Mouse (Mus musculus) midbrain, embryonic 11.5 days (tissue): Measurements from ENCODE around the gene Fuca2. TPM values are rescaled to one million over a fixed set of nuclear protein-coding genes. Genes with fewer than 3 reads are reported as not detected.

ENCODE experiments used
- ATAC-seq: fragments of 200-750 bp; cut with Nextera tagmentation; 2 replicates; pipeline ENCODE4 v1.8.0; 2017; ENCODE audit warnings: moderate TSS enrichment, moderate library complexity; ENCODE audit not compliant: low FRiP score
- DNase-seq: peaks from one replicate; pipeline ENCODE4 v3.0.0; 2015; ENCODE audit warnings: low spot score; ENCODE audit errors: missing footprints
- H3K27ac ChIP-seq: fragments of 300-500 bp; sonication (generic); 2 replicates; pipeline ENCODE4 v1.5.1; 2014; ENCODE audit warnings: low read depth, low read length
- H3K27me3 ChIP-seq: fragments of 300-500 bp; sonication (generic); 2 replicates; pipeline ENCODE4 v1.6.1; 2014; ENCODE audit warnings: mild to moderate bottlenecking, low read length, moderate library complexity, mixed read lengths; ENCODE audit not compliant: control insufficient read depth, insufficient read depth
- H3K36me3 ChIP-seq: fragments of 300-500 bp; sonication (generic); 2 replicates; pipeline ENCODE4 v1.6.1; 2014; ENCODE audit warnings: mild to moderate bottlenecking, low read length, moderate library complexity, mixed read lengths; ENCODE audit not compliant: control insufficient read depth, insufficient read depth
- H3K4me1 ChIP-seq: fragments of 300-500 bp; sonication (generic); 2 replicates; pipeline ENCODE4 v1.6.1; 2014; ENCODE audit warnings: low read length; ENCODE audit not compliant: control insufficient read depth, insufficient read depth
- H3K4me2 ChIP-seq: fragments of 300-500 bp; sonication (generic); 2 replicates; pipeline ENCODE4 v1.6.1; 2014; ENCODE audit warnings: mild to moderate bottlenecking, moderate library complexity
- H3K4me3 ChIP-seq: fragments of 300-500 bp; sonication (generic); 2 replicates; pipeline ENCODE4 v1.5.1; 2014; ENCODE audit warnings: low read depth, low read length
- H3K9ac ChIP-seq: fragments of 300-500 bp; sonication (generic); 2 replicates; pipeline ENCODE4 v1.6.1; 2014; ENCODE audit warnings: low read length
- H3K9me3 ChIP-seq: fragments of 300-500 bp; sonication (generic); 2 replicates; pipeline ENCODE4 v1.6.1; 2016; ENCODE audit warnings: low read length; ENCODE audit not compliant: control insufficient read depth
- WGBS: fragments of 180-500 bp; shearing (Covaris S2); extraction: QIAGEN DNeasy Blood & Tissue Kit; methylation state at CpG from one replicate; pipeline ENCODE4 v1.1.7; 2014; 5-methylcytosine and 5-hydroxymethylcytosine counted together
- polyA plus RNA-seq: library from polyadenylated mRNA; unstranded; fragments of >200 nt; fragmentation: Nextera tagmentation; extraction: Ambion mirVana; gene quantifications from 2 replicates; pipeline ENCODE4 v1.2.1, GENCODE M21; 2014

Fuca2 gene
- polyA plus RNA-seq, 1 experiment from 2014 or later: 26.0 TPM

GRCm38 (mm10) chr10:13473833-13474567 lies 25.3 kb upstream of the Fuca2 start, which contains the start of gene Phactr2:
Phactr2 (minus strand) TSS chr10:13474412.
- peak within 1 kb of the TSS; percentile 100 for H3K4me2 ChIP-seq
- H3K36me3 ChIP-seq: no peaks in the 10 kb centered on the region
- DNase-seq (peak; percentile 96), ATAC-seq (peak; percentile 84)
- no peak within 1 kb of the TSS for H3K27ac ChIP-seq
- H3K4me1 ChIP-seq: peaks cover 10% of the 10 kb centered on the region
- peak within 1 kb of the TSS; percentile 81 for H3K9ac ChIP-seq
- under 1% methylated on average over 64 of the region's 71 CpGs for WGBS
- no peaks in the 10 kb centered on the region for H3K9me3 ChIP-seq
- H3K4me3 ChIP-seq: peak within 1 kb of the TSS; percentile 66
- peaks cover 13% of the 10 kb centered on the region; the same call in 1 of the 2 replicates for H3K27me3 ChIP-seq

DNA sequence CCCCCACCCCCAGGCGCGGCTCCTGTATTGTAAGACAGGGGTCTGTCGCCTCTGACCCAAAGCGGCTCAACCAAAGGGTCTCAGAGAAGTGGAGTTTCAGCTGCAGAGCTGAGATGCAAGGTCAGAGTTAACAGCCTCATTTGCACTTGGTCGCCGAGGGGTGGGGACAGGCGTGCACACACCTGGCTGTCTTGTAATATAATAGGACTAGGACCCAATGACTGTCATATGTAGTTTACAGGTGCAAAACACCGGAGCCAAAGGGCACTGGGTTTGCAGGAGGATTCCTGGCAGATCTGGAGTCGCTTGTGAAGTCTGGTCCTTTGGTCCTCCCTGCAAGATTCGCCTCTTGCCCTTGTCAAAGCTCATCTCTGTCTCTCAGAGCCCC lies 24.8 kb upstream of the Fuca2 start:
- Histone ChIP-seq H3K4me2 (peak overlapping the region; percentile 100), H3K36me3 (no peaks in the 10 kb centered on the region), H3K27me3 (peaks cover 13% of the 10 kb centered on the region; the same call in 1 of the 2 replicates), H3K4me1 (peaks cover 10% of the 10 kb centered on the region), H3K9ac (peak overlapping the region; percentile 81), H3K4me3 (peak overlapping the region; percentile 66), H3K9me3 (no peaks in the 10 kb centered on the region), H3K27ac (no peak overlapping the region)
- ATAC-seq: no peak
- no peak for DNase-seq
- WGBS: 4% methylated on average over 10 of the region's 10 CpGs

- Histone ChIP-seq H3K4me2 (no peak overlapping the region), H3K36me3 (no peaks in the 10 kb centered on the region), H3K9ac (no peak overlapping the region), H3K4me3 (no peak overlapping the region), H3K9me3 (no peaks in the 10 kb centered on the region), H3K27ac (no peak overlapping the region), H3K4me1 (peaks cover 10% of the 10 kb centered on the region), H3K27me3 (peaks cover 13% of the 10 kb centered on the region; the same call in 1 of the 2 replicates)
- no peak for ATAC-seq
- no peak for DNase-seq
- 44% methylated on average over 7 of the region's 7 CpGs for WGBS
Measured at GRCm38 (mm10) chr10:13475121-13475520, 24.2 kb upstream of the Fuca2 start.

DNA sequence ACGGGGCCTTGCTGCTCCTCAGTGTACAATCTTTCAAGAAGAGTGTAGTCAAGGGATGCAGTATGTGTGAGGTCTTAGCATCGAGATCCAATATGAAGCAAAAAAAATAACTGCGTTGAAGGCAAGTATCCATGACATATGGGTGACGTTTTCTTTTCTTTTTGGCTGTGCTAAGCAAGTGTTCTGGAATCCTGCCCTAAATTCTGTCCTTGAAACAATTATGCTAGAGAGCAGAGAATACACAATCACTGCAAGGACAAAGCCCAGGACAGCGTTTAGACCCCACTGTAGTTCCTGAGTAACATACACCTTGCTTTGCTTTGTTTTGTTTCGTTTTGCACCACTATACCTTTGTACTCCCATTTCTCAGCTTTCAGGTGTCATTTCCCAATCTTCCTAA lies 20.0 kb upstream of the Fuca2 start:
- H3K4me1 ChIP-seq: peaks cover 3% of the 10 kb centered on the region; the same call in 1 of the 2 replicates
- DNase-seq: no peak
- 83% methylated on average over 6 of the region's 6 CpGs for WGBS
- ATAC-seq: no peak
- H3K9me3 ChIP-seq: no peaks in the 10 kb centered on the region
- no peak overlapping the region for H3K9ac ChIP-seq
- no peaks in the 10 kb centered on the region for H3K36me3 ChIP-seq
- H3K27me3 ChIP-seq: peaks cover 3% of the 10 kb centered on the region; the same call in 1 of the 2 replicates
- H3K27ac ChIP-seq: no peak overlapping the region
- no peak overlapping the region for H3K4me3 ChIP-seq
- H3K4me2 ChIP-seq: no peak overlapping the region

DNA sequence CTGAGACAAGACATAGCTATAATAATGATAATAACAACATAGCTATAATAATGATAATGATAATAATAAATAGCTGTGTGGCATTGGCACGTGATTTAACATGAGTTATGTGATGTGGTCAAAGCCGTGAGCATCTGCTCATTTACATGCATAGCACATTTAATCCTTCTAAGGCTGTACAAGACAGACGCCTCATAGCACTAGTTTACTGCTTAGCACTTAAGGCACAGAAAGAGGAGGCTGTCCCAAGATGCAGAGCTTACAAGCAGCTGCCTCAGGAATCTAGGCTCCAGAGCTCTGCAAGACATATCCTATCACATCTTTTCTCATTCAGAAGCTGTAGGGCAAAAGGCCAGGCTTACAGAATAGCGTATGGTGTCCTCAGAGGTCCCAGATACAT lies 13.4 kb upstream of the Fuca2 start:
- DNase-seq (no peak), ATAC-seq (no peak)
- Histone ChIP-seq H3K36me3 (no peaks in the 10 kb centered on the region), H3K9ac (no peak overlapping the region), H3K9me3 (no peaks in the 10 kb centered on the region), H3K4me3 (no peak overlapping the region), H3K27me3 (no peaks in the 10 kb centered on the region), H3K27ac (no peak overlapping the region), H3K4me1 (no peaks in the 10 kb centered on the region), H3K4me2 (no peak overlapping the region)
- WGBS: 74% methylated on average over 4 of the region's 4 CpGs

DNA sequence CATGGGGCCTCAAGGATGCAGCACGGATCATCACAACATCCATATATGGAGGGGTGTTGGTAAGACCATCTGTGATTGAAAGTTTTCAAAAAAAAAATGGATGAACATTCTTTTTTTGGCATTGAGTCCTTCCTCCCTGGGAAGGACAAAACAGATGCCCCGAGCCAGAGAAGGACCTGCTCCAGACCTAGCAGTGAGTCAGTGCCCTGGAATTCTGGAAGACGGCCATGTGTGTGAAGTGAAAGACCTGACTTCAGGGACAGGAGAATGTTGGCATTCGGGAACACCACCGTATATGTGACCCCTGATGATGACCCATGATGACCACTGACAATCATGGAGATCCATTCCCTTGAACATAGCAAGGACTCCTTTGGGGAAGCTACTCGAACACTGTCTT lies 9.7 kb upstream of the Fuca2 start:
- H3K9ac ChIP-seq: no peak overlapping the region
- no peaks in the 10 kb centered on the region for H3K9me3 ChIP-seq
- no peak overlapping the region for H3K4me3 ChIP-seq
- no peak overlapping the region for H3K4me2 ChIP-seq
- WGBS: 89% methylated on average over 6 of the region's 6 CpGs
- H3K27ac ChIP-seq: no peak overlapping the region
- no peaks in the 10 kb centered on the region for H3K36me3 ChIP-seq
- no peaks in the 10 kb centered on the region for H3K27me3 ChIP-seq
- no peaks in the 10 kb centered on the region for H3K4me1 ChIP-seq
- DNase-seq (no peak), ATAC-seq (no peak)

DNA sequence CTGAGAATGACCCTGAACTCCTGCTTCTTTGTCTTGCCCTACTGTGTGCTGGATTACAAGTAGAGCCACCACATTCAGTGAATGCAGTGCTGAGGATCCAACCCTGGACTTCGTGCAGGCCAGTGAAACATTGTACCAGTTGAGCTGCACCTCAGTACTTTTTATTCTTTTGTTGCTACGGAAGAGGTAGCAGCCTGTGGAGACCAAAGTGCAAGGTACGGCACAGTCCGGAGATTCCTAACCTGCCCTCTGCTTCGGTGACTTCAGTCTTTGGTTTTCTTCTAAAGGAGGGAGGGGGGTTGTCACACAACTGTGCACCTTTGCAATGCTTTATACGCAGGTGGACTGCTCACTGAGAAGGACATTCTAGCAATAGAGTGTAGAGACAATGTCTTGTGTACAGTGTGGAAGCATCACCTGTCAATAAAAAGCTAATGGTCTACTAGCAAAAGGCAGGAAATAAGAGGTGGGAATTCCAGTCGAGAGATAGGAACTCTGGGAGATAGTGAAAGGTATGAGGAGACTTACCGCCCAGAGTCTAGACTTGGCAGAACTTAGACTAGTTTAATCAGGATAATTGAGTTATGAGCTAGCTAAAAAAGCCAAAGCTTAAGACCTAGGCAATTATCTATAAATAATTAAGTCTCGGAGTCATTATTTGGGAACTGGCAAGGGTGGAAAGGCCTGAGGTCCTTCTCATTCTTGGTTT lies 5.2 kb upstream of the Fuca2 start:
- H3K27me3 ChIP-seq: no peaks in the 10 kb centered on the region
- ATAC-seq (no peak), DNase-seq (no peak)
- no peak overlapping the region for H3K9ac ChIP-seq
- no peaks in the 10 kb centered on the region for H3K36me3 ChIP-seq
- no peak overlapping the region for H3K4me3 ChIP-seq
- no peaks in the 10 kb centered on the region for H3K4me1 ChIP-seq
- no peaks in the 10 kb centered on the region for H3K9me3 ChIP-seq
- no peak overlapping the region for H3K27ac ChIP-seq
- no peak overlapping the region for H3K4me2 ChIP-seq
- 88% methylated on average over 9 of the region's 9 CpGs for WGBS

GRCm38 (mm10) chr10:13496315-13496714 lies 3.0 kb upstream of the Fuca2 start:
- Histone ChIP-seq H3K4me1 (0 out of 2 replicates have a peak, but pooled peaks cover 5% of the 10 kb centered on the region), H3K4me2 (no peak overlapping the region), H3K9me3 (no peaks in the 10 kb centered on the region), H3K27ac (no peak overlapping the region), H3K36me3 (no peaks in the 10 kb centered on the region), H3K4me3 (no peak overlapping the region), H3K9ac (no peak overlapping the region), H3K27me3 (no peaks in the 10 kb centered on the region)
- DNase-seq (no peak), ATAC-seq (no peak)
- 92% methylated on average over 3 of the region's 3 CpGs for WGBS

- Histone ChIP-seq H3K4me3 (no peak overlapping the region; the same call in 1 of the 2 replicates), H3K9me3 (no peaks in the 10 kb centered on the region), H3K4me1 (0 out of 2 replicates have a peak, but pooled peaks cover 5% of the 10 kb centered on the region), H3K36me3 (no peaks in the 10 kb centered on the region), H3K27ac (no peak overlapping the region), H3K4me2 (peak overlapping the region; percentile 86), H3K27me3 (no peaks in the 10 kb centered on the region), H3K9ac (peak overlapping the region; percentile 69; the same call in 1 of the 2 replicates)
- DNase-seq (peak; percentile 84), ATAC-seq (peak; percentile 16)
- WGBS: 43% methylated on average over 9 of the region's 9 CpGs
Measured at GRCm38 (mm10) chr10:13500473-13500872, 1.1 kb downstream of the Fuca2 start.
